In the genomic region with DNA sequence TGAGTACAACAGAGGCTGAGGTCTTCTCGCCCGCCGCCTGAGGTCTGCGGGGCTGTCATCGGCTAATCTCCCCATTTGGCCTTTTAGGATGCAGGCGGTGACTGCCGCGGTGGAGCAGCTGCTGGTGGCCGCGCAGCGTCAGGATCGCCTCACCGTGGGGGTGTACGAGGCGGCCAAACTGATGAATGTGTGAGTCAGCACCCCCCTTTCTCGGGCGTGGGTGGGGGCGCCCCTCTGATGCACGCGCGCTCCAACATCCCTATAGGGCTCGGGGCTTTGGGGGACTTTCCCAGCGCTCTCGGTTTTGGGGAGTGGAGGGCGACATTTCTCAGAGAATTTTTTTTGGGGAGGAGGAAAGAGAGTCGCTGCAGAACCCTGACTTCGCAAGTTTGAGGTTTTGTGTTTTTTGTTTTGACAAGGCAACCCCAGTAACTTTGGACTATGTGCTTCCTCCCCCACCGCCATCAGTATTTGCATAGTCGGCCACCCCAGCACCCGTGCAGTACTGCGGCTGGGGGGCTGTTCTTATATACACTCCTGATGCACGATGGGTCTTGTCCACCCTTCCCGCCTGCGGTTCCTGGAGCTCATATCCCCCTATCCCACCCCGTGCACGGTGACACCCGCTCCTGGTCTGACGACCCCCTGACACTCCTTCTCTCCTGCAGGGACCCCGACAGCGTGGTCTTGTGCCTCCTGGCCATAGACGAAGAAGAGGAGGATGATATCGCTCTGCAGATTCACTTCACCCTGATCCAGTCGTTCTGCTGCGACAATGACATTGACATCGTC, we compare ENCODE assay signal across 9 mouse cellular contexts. TPM values are rescaled to one million over a fixed set of nuclear protein-coding genes. Genes with fewer than 3 reads are reported as not detected.
DNase-seq lines count a peak whose midpoint lies in the region; ATAC-seq and TF ChIP-seq lines count a peak whose summit lies in the region.
"Had no signal": no experiment of that assay in that cellular context is flagged by ENCODE, and none has a peak within 500 bp of the region (broad histone marks: within the 10 kb centered on the region; RNA-seq: fewer than 3 reads in every experiment).

No protein-coding gene starts in this region.

- peak overlapping the region; percentile 56 for H3K9ac ChIP-seq in forebrain, embryonic 12.5 days
- H3K9ac ChIP-seq in hindbrain, embryonic 14.5 days, result peak overlapping the region; percentile 54
- no peak overlapping the region for H3K9ac ChIP-seq in liver, embryonic 14.5 days (replicated peaks)

- no peak for TF ChIP-seq POLR2A in olfactory bulb, adult 2 months (IDR thresholded peaks at IDR 0.05; ENCODE audit: insufficient read depth, low read depth, low read length)

- TF ChIP-seq EP300 in liver, embryonic 14.5 days (IDR thresholded peaks at IDR 0.05; ENCODE audit: low read depth), result no peak

- H3K36me3 ChIP-seq in megakaryocyte, embryonic 14.5 days (replicated peaks; ENCODE audit: low read length), result peaks cover 12% of the 10 kb centered on the region
- H3K36me3 ChIP-seq in forebrain, embryonic 12.5 days (replicated peaks), result no peaks in the 10 kb centered on the region
- H3K36me3 ChIP-seq in hindbrain, embryonic 14.5 days (replicated peaks; ENCODE audit: control insufficient read depth, insufficient read depth), result no peaks in the 10 kb centered on the region
- no peaks in the 10 kb centered on the region for H3K36me3 ChIP-seq in liver, embryonic 14.5 days (replicated peaks; ENCODE audit: control insufficient read depth, insufficient read depth, low read depth)

- H3K27ac ChIP-seq in forebrain, embryonic 12.5 days, result no peak overlapping the region
- no peak overlapping the region for H3K27ac ChIP-seq in hindbrain, embryonic 14.5 days
- no peak overlapping the region for H3K27ac ChIP-seq in liver, embryonic 14.5 days
- 0 out of 2 replicates have a peak overlapping the region, but pooled peaks have one; percentile 0 for H3K27ac ChIP-seq in olfactory bulb, adult 2 months (ENCODE audit: insufficient read depth, low read depth, low read length)

- peak; percentile 59 for DNase-seq in adrenal gland, postnatal 25 days
- no peak for DNase-seq in hindbrain, embryonic 14.5 days (ENCODE audit: low spot score)
- DNase-seq in liver, embryonic 14.5 days (ENCODE audit: low read depth in 3 of 3, low spot score in 3 of 3), result no peak
- no peak for DNase-seq in retina, embryonic 14.5 days (ENCODE audit: low spot score)

- under 1% methylated on average over 45 of the region's 45 CpGs for WGBS in forebrain, embryonic 12.5 days
- WGBS in hindbrain, embryonic 14.5 days, result 1% methylated on average over 45 of the region's 45 CpGs
- 1% methylated on average over 45 of the region's 45 CpGs for WGBS in liver, embryonic 14.5 days (ENCODE audit: insufficient replicate concordance)
- WGBS in olfactory bulb, adult 2 months, result under 1% methylated on average over 45 of the region's 45 CpGs

- H3K4me1 ChIP-seq in megakaryocyte, embryonic 14.5 days, result peaks cover 90% of the 10 kb centered on the region
- peaks cover 63% of the 10 kb centered on the region for H3K4me1 ChIP-seq in forebrain, embryonic 12.5 days
- peaks cover 50% of the 10 kb centered on the region for H3K4me1 ChIP-seq in hindbrain, embryonic 14.5 days (replicated peaks; ENCODE audit: control insufficient read depth, insufficient read depth, low read length)
- peaks cover 11 to 13% of the 10 kb centered on the region in 2 experiments for H3K4me1 ChIP-seq in liver, embryonic 14.5 days (replicated peaks; ENCODE audit: control insufficient read depth in 2 of 2, insufficient read depth in 2 of 2, low read length in 1 of 2)
- H3K4me1 ChIP-seq in olfactory bulb, adult 2 months (ENCODE audit: control insufficient read depth, insufficient read depth, low read length), result peaks cover 43% of the 10 kb centered on the region

- peak overlapping the region; percentile 98 for H3K4me3 ChIP-seq in megakaryocyte, embryonic 14.5 days (replicated peaks)
- peak overlapping the region; percentile 44 for H3K4me3 ChIP-seq in forebrain, embryonic 12.5 days (replicated peaks)
- peak overlapping the region; percentile 40 for H3K4me3 ChIP-seq in hindbrain, embryonic 14.5 days (replicated peaks; ENCODE audit: low read length)
- H3K4me3 ChIP-seq in liver, embryonic 14.5 days (ENCODE audit: insufficient read depth in 1 of 2, low read depth in 2 of 2, low read length in 2 of 2), result peak overlapping the region; percentile 40 to 42
- H3K4me3 ChIP-seq in olfactory bulb, adult 2 months (ENCODE audit: insufficient read depth, low read depth, low read length), result peak overlapping the region; percentile 47

- H3K27me3 ChIP-seq in megakaryocyte, embryonic 14.5 days (replicated peaks), result peaks cover 16% of the 10 kb centered on the region
- H3K27me3 ChIP-seq in forebrain, embryonic 12.5 days, result peaks cover 55% of the 10 kb centered on the region
- H3K27me3 ChIP-seq in hindbrain, embryonic 14.5 days (ENCODE audit: control insufficient read depth, insufficient read depth, low read length), result peaks cover 52% of the 10 kb centered on the region
- peaks cover 53% of the 10 kb centered on the region for H3K27me3 ChIP-seq in liver, embryonic 14.5 days (ENCODE audit: control insufficient read depth, insufficient read depth, low read length)

- no peaks in the 10 kb centered on the region for H3K9me3 ChIP-seq in megakaryocyte, embryonic 14.5 days
- no peaks in the 10 kb centered on the region for H3K9me3 ChIP-seq in forebrain, embryonic 12.5 days
- H3K9me3 ChIP-seq in hindbrain, embryonic 14.5 days (ENCODE audit: control insufficient read depth, low read length), result no peaks in the 10 kb centered on the region
- H3K9me3 ChIP-seq in liver, embryonic 14.5 days (ENCODE audit: control insufficient read depth, low read length), result no peaks in the 10 kb centered on the region

- TF ChIP-seq CTCF in liver, embryonic 14.5 days (IDR thresholded peaks at IDR 0.05; ENCODE audit: low read depth), result no peak
- TF ChIP-seq CTCF in olfactory bulb, adult 2 months (IDR thresholded peaks at IDR 0.05; ENCODE audit: insufficient read depth, low read depth, low read length), result no peak

- peak overlapping the region; percentile 73 for H3K4me2 ChIP-seq in forebrain, embryonic 12.5 days
- H3K4me2 ChIP-seq in hindbrain, embryonic 14.5 days (replicated peaks), result peak overlapping the region; percentile 94
- H3K4me2 ChIP-seq in liver, embryonic 14.5 days (ENCODE audit: low read depth), result peak overlapping the region; percentile 90

- no peak for ATAC-seq in megakaryocyte, adult 5-6 weeks (ENCODE audit: poor library complexity, severe bottlenecking)
- peak; percentile 14; the same call in 1 of the 2 replicates for ATAC-seq in forebrain, embryonic 12.5 days (ENCODE audit: low FRiP score)
- no peak for ATAC-seq in hindbrain, embryonic 14.5 days (ENCODE audit: low FRiP score)
- no peak for ATAC-seq in liver, embryonic 14.5 days (ENCODE audit: insufficient read depth)

RNA-seq across cellular contexts. Expression of a gene that starts 0.7 kb away (rescaled TPM):
- polyA plus RNA-seq in megakaryocyte, embryonic 14.5 days (2012; ENCODE audit: insufficient read depth, low replicate concordance), result 29.3 and 96.0 TPM in 2 replicates
- 11.0 and 12.9 TPM in 2 replicates for total RNA-seq in megakaryocyte, adult 5-6 weeks (2015)
- total RNA-seq in megakaryocyte, adult 5-6 weeks (2017), result 9.4 and 20.3 TPM in 2 replicates
- total RNA-seq in adrenal gland, postnatal 25 days (2021), result 15.3 and 15.4 TPM in 2 replicates
- polyA plus RNA-seq in forebrain, embryonic 12.5 days (2016; fragmentation: Nextera tagmentation; extraction: Ambion mirVana), result 8.2 and 9.8 TPM in 2 replicates
- 6.2 and 8.0 TPM in 2 replicates for polyA plus RNA-seq in hindbrain, embryonic 14.5 days (2014; fragmentation: Nextera tagmentation; extraction: Ambion mirVana)
- 1.3 and 1.9 TPM in 2 replicates for polyA plus RNA-seq in liver, embryonic 14.5 days (2012; rRNA removed)
- polyA plus RNA-seq in liver, embryonic 14.5 days (2014; fragmentation: Nextera tagmentation; extraction: Ambion mirVana), result 2.0 and 2.7 TPM in 2 replicates
- not detected in 2 replicates for polyA plus RNA-seq in olfactory bulb, adult 2 months (2012; ENCODE audit: insufficient read depth, insufficient read length, low replicate concordance, missing spikeins)

RNA-seq across cellular contexts. Expression of a gene that starts 12.5 kb away (rescaled TPM):
- 11.8 and 16.6 TPM in 2 replicates for polyA plus RNA-seq in megakaryocyte, embryonic 14.5 days (2012; ENCODE audit: insufficient read depth, low replicate concordance)
- 7.7 and 9.5 TPM in 2 replicates for total RNA-seq in megakaryocyte, adult 5-6 weeks (2015)
- 35.2 and 35.8 TPM in 2 replicates for total RNA-seq in megakaryocyte, adult 5-6 weeks (2017)
- total RNA-seq in adrenal gland, postnatal 25 days (2021), result 14.4 and 15.2 TPM in 2 replicates
- polyA plus RNA-seq in forebrain, embryonic 12.5 days (2016; fragmentation: Nextera tagmentation; extraction: Ambion mirVana), result 67.7 and 73.8 TPM in 2 replicates
- 12.9 and 13.8 TPM in 2 replicates for polyA plus RNA-seq in hindbrain, embryonic 14.5 days (2014; fragmentation: Nextera tagmentation; extraction: Ambion mirVana)
- polyA plus RNA-seq in liver, embryonic 14.5 days (2012; rRNA removed), result 9.5 and 11.3 TPM in 2 replicates
- polyA plus RNA-seq in liver, embryonic 14.5 days (2014; fragmentation: Nextera tagmentation; extraction: Ambion mirVana), result 2.8 and 3.2 TPM in 2 replicates
- polyA plus RNA-seq in olfactory bulb, adult 2 months (2012; ENCODE audit: insufficient read depth, insufficient read length, low replicate concordance, missing spikeins), result not detected in 2 replicates

RNA-seq across cellular contexts. Expression of a gene that starts 29.8 kb away (rescaled TPM):
- polyA plus RNA-seq in megakaryocyte, embryonic 14.5 days (2012; ENCODE audit: insufficient read depth, low replicate concordance), result 88.8 and 345 TPM in 2 replicates
- total RNA-seq in megakaryocyte, adult 5-6 weeks (2015), result 60.1 and 74.7 TPM in 2 replicates
- total RNA-seq in megakaryocyte, adult 5-6 weeks (2017), result 31.8 and 44.9 TPM in 2 replicates
- 188 and 208 TPM in 2 replicates for total RNA-seq in adrenal gland, postnatal 25 days (2021)
- 311 and 314 TPM in 2 replicates for polyA plus RNA-seq in forebrain, embryonic 12.5 days (2016; fragmentation: Nextera tagmentation; extraction: Ambion mirVana)
- polyA plus RNA-seq in hindbrain, embryonic 14.5 days (2014; fragmentation: Nextera tagmentation; extraction: Ambion mirVana), result 311 and 351 TPM in 2 replicates
- polyA plus RNA-seq in liver, embryonic 14.5 days (2012; rRNA removed), result 114 and 145 TPM in 2 replicates
- 201 and 208 TPM in 2 replicates for polyA plus RNA-seq in liver, embryonic 14.5 days (2014; fragmentation: Nextera tagmentation; extraction: Ambion mirVana)
- polyA plus RNA-seq in olfactory bulb, adult 2 months (2012; ENCODE audit: insufficient read depth, insufficient read length, low replicate concordance, missing spikeins), result not detected in 2 replicates

RNA-seq across cellular contexts. Expression of a gene that starts 58.9 kb away (rescaled TPM):
- polyA plus RNA-seq in megakaryocyte, embryonic 14.5 days (2012; ENCODE audit: insufficient read depth, low replicate concordance), result 0.08 TPM in 1 of 2 replicates, not detected in the other
- not detected in 2 replicates for total RNA-seq in megakaryocyte, adult 5-6 weeks (2015)
- total RNA-seq in megakaryocyte, adult 5-6 weeks (2017), result not detected in 2 replicates
- total RNA-seq in adrenal gland, postnatal 25 days (2021), result not detected in 2 replicates
- polyA plus RNA-seq in forebrain, embryonic 12.5 days (2016; fragmentation: Nextera tagmentation; extraction: Ambion mirVana), result 0.06 and 0.08 TPM in 2 replicates
- polyA plus RNA-seq in hindbrain, embryonic 14.5 days (2014; fragmentation: Nextera tagmentation; extraction: Ambion mirVana), result 0.09 and 0.17 TPM in 2 replicates
- polyA plus RNA-seq in liver, embryonic 14.5 days (2012; rRNA removed), result 0.05 and 0.06 TPM in 2 replicates
- not detected in 2 replicates for polyA plus RNA-seq in liver, embryonic 14.5 days (2014; fragmentation: Nextera tagmentation; extraction: Ambion mirVana)
- polyA plus RNA-seq in olfactory bulb, adult 2 months (2012; ENCODE audit: insufficient read depth, insufficient read length, low replicate concordance, missing spikeins), result not detected in 2 replicates
- total RNA-seq: neutrophil, adult 5-6 weeks had no signal

Comparison
In these comparisons a context has a peak if more than half of its experiments do, and no peak if none do; other contexts are left out.
1. H3K4me3 ChIP-seq: peak in every context shown above with its lines; median percentile 98 in megakaryocyte, embryonic 14.5 days; 47 in olfactory bulb, adult 2 months; 44 in forebrain, embryonic 12.5 days; 41 in liver, embryonic 14.5 days; 40 in hindbrain, embryonic 14.5 days.
2. RNA of a gene that starts 29.8 kb away (polyA plus RNA-seq): 311 to 351 TPM in hindbrain, embryonic 14.5 days, 88.8 to 345 TPM in megakaryocyte, embryonic 14.5 days, 311 to 314 TPM in forebrain, embryonic 12.5 days and 114 to 208 TPM in liver, embryonic 14.5 days; not detected in olfactory bulb, adult 2 months; every median in the first group is over 10 times any median in the second.
3. Peak in every context shown above with its lines, with median percentiles within 50 percentile points of each other: H3K4me2 ChIP-seq.